Mouse (Mus musculus) heart, adult 8-10 months (tissue): ENCODE results near the gene Lrrfip2. TPM values are rescaled to one million over a fixed set of nuclear protein-coding genes. Genes with fewer than 3 reads are reported as not detected.

Experiments
- DNase-seq: peaks from one replicate; pipeline ENCODE4 v3.0.0; 2022; ENCODE audit warnings: low spot score
- total RNA-seq, 4 experiments: library from RNA; stranded (reverse); gene quantifications; 2 replicates each; pipeline ENCODE4 v1.2.4; 2022

Lrrfip2 gene
- total RNA-seq, 4 experiments from 2014 or later: 89.3 to 102 (median 96.2) TPM

- DNase-seq: no peak
These were observed 157.8 kb downstream of the Lrrfip2 start for GRCm38 (mm10) chr9:111275156-111275555.

Other genes starting within 250 kb of the Lrrfip2 start
- gene Als2cl, start 237.7 kb upstream of the Lrrfip2 start, total RNA-seq: 10 to 100 TPM; 11.5 to 19.1 (median 14.7) TPM
- 1 to 10 TPM; 1.1 to 2.0 (median 1.6) TPM for gene Tmie, start 237.5 kb upstream of the Lrrfip2 start, total RNA-seq
- gene Fam240a, start 200.7 kb upstream of the Lrrfip2 start, total RNA-seq: not detected
- not detected for gene Tdgf1, start 171.4 kb upstream of the Lrrfip2 start, total RNA-seq
- gene Lrrc2, start 166.0 kb upstream of the Lrrfip2 start, total RNA-seq: 100 to 1,000 TPM; 286 to 346 (median 321) TPM
- 1 to 10 TPM; 2.6 to 4.8 (median 3.7) TPM for gene Rtp3, start 127.0 kb upstream of the Lrrfip2 start, total RNA-seq
- gene Ltf, start 98.3 kb upstream of the Lrrfip2 start, total RNA-seq: 1 to 10 TPM in 1 of 4 experiments, not detected in 3; 6.7 TPM
- gene Ccrl2, start 60.1 kb upstream of the Lrrfip2 start, total RNA-seq: 10 to 100 TPM in 3 of 4 experiments, 1 to 10 TPM in 1; 8.5 to 13.7 (median 10.8) TPM
- 1 to 10 TPM; 5.1 to 9.6 (median 7.6) TPM for gene Mlh1, start 154.2 kb downstream of the Lrrfip2 start, total RNA-seq
- gene Epm2aip1, start 154.3 kb downstream of the Lrrfip2 start, total RNA-seq: 10 to 100 TPM; 24.1 to 25.4 (median 24.9) TPM
- under 1 TPM in 1 of 4 experiments, not detected in 3; 0.16 TPM for gene Trank1, start 194.1 kb downstream of the Lrrfip2 start, total RNA-seq